Mouse (Mus musculus) ES-CJ7 (cell line): ENCODE measurements around the gene Cavin2.

ENCODE experiments used
- DNase-seq: peaks from one replicate; pipeline ENCODE4 v3.0.0; 2011; ENCODE audit warnings: low read depth, low spot score

The Cavin2 gene

DNA sequence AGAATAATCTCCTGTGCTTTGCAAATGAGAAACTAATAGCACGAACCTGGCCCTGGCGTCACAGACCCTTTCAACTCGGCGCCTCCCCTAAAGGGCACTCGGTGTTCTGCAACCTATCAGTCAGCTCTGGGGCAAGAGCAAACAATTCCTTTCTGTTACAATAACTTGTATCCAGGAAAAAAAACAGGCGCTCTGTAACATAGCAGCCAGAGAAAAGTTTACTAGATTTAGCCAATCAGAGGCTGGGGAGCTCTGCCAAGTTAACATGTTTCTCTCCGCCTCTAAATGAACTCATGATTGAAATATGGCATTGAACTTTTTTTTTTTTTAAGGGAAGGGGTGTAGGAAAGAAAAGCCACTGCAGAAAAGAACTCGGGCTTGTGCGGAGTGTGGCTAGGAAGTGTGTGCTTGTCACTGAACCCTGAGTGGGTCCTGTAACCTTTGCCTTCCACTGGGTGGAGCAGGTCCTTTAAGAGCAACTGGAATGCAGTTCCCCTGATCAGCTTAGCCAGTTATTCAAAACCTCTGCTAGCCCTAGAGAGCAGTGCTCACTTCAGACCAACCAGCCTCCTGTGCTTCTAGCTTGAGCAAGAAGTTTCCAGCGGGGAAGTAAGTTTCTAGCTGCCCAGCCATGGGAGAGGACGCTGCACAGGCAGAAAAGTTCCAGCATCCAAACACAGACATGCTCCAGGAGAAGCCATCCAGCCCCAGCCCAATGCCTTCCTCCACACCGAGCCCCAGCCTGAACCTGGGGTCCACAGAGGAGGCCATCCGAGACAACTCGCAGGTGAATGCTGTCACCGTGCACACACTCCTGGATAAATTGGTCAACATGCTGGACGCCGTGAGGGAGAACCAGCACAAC lies at the start of gene Cavin2:
TSS of gene Cavin2 (plus strand) at position 372 of the 865 bp plus-strand sequence.
- DNase-seq = peak; percentile 40

DNA sequence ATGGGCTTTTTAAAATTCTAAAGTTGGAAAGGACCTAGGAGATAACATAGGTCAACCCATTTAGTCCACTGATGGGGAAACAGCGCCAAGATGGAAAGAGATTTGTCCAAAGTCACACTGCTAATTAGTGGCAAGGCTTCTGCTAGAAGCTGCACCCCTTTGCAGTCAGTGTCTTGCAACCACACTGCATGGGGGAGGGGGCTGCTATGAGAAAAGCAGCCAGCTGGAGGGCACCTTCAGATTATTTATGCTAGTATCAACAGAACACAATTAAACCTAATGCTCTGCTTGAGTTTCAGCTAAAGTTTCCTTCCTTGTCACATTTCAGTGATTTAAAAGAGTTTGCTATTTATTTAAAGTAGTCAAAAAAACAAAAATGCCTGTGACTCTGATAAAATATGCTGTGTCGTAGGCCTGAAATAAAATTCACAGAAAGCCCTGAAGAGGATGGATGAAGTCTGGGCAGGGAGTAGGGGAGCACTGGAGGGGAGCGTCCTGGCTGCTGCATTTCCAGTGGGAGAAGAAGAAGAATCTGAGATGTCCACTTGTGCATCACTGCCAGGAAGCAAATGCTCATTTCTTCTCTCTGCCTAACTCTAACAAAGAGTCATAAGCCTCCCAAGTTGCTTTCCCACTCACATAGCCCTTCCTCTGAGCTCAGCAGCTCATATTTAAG lies 47.5 kb upstream of the Cavin2 start:
- DNase-seq = no peak

DNA sequence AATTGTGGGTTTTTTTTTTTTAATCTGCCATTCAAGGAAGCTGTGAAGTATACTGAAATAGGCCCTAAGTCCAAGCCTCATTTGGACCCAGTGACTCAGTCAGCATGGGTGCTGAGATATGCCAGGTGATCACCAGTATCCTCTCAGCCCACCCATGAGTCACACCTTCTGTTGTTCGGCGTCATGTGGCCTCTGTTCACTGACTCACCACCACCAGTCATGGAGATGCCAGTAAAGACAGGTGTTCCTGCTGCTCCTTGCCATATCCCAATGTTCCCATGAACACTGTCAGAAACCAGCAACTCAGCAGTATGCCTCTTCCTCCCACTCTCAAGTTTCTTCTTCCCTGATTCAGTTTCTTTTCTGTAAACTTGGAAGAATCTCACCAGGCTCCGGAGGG lies 45.6 kb upstream of the Cavin2 start:
- DNase-seq = no peak

DNA sequence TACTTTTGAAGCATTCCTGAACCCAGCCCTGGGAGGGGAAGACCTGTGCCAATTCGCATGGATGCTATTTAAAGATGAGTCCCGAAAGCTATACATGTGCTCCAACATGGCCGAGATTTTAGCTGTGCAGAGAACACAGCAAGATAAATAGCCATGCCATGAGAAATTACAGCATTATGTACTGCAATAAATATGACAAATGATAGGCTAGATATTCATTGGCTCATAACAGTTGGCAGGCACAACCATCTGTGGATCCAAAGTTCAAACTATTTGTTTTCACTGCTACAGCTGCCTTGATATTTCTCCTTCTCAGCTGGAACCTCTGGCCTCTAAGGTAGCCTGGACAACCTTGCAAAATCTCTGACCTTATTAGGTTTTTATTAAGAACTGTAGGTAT lies 45.1 kb upstream of the Cavin2 start:
- DNase-seq = no peak

DNA sequence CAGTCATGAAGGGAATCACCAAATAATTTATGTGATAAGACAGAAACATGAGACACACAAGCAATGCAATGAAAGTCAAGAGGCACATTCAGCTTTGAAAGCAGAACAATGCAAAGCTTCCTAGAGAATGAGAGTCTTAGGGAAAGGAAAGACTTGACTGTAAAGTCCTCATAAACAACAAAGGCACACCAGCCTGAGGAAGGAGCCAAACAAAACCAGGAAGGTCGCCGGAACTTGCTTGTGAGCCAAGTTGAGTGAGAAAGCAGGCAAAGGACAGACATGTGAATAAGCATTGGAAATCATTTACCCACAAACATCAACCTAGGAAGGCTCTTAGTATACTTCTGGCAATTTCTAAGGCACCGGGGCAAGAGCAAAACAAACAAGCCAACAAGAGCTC lies 43.5 kb upstream of the Cavin2 start:
- no peak for DNase-seq

DNA sequence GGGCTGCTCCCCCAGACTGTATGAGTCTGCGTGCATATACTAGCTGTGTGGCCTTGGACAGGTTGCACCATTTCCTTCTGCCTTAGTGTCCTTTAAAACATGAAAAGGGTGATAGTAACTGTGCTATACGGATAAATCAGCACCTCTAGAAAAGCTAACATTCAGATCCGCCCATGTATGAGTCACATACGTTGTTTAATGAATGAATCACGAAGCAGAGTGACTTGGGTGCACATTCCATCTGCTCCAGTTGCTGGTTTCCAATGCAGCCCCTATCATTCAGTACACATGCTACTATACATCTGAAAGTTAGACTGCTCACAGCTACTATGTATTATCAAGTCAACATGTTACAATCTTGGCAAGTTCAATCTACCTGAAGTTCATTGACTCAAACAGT lies 38.6 kb upstream of the Cavin2 start:
- no peak for DNase-seq

DNA sequence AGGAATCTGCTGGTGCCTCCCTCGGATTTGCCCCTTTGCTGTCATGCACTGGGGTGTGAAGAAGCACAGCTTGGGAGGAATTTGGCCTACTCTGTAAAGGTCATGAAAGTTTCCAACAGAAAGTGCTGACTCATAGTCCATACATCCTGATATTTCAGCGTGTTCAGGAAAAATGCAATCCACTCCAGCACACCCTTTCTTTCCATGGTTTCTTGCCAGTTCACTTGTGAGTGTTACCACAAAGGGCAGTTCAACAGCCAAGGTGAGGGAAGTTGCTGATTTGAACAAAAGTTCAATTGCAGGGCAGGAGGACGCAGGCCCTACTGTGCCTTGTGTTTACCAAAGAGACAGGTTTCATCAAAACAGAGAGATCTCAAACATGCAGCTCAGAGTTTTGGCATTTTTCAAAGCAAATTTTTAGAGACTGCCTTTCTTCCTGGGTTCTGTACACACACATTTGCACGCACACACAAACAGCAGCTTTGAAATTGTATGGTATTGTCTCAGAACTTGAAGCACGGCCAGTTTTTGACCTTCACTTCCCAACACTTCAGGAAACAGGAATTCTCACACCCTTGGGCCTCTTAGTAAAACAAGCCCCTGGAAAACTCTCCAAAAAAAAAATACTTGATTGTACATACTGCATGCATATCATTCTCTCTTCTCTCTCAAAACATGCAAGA lies 23.7 kb upstream of the Cavin2 start:
- DNase-seq = peak; percentile 10

DNA sequence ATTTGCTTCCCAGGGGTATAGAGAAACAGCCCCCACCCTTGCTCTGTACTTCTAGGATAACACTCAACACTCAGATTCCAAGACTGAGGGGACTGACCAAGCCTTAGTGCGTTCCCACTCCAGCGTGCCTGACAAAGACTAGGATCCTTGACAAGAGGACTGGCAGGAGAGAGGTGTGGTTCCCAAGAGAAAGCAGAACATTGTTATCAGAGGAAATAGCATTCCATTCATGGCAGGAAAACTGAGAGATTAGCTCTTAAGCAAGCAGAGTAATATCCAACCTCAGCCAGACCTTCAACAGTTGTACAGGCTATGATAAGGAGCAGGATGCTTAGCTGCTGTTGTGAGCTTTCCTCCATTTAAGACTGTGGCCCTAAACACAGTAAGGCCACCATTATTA lies 23.0 kb upstream of the Cavin2 start:
- no peak for DNase-seq

DNA sequence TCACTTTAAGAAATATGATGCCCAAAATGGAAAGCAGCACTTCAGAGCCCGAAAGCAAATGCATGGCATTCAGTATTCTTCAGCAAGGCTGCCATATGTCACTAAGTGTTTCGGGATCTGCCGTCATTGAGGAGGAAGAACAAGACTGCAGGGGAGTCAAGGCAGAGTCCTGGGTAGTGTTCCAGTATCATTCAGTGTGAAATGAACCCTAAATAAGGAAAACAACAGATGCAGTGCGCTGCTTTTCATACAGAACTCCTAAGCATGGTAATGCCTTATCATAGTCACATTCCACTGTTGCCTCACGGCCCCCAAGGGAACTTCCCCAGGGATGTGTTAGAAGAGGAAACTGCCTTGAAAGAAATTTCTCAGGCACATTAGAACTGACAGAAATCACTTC lies 21.8 kb upstream of the Cavin2 start:
- DNase-seq = no peak

DNA sequence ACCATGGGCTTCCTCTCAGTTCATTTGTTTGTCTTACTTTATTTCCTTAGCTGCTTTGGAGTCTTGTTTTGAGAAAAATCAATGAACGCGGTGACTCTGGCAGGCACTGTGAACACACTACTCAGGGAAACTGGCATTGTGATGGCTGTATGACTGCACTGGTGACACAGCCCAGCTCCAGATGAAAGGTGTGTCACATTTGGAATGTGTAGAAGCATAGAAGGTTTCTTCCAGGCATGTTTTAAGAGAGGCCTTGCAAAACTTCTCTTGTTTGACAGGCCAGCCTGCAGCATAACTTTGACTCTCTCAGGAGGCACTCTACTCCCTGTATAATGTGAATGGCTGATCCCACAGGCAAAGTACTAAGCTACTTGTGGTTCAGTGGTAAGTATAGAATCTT lies 20.7 kb upstream of the Cavin2 start:
- DNase-seq = no peak

DNA sequence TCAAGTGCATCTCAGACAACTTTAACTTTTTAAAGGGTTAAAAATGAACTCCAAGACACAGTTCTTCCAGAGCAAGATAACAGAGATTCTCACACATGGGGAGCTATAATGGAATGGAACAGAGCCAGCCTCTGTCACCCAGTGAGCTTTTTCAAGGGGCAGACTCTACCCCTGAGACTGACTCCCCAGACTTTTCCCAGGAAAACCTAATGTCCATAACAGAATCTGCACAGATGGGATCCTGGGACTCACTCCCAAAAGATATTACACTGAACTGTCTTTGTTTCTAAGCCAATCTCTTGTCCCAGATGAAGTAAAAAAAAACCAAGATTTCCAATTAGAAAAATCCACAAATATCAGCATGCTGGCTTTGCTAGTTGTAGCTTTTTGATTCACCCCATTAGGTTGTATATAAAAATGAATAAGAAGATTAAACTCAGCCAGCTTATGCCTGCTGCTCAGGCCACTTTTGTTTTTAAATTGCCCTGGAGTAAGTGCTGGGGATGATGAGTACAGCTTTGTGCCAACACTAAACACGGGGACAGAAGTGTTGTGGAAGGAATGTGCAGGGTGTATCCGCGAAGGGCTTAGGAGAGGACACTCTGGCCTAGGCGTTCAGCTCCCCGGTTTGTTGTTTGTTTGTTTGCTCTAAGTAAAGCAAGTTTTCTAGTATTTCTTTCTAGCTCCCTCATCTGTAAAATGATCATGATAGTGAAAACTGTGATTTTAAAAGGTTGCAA lies 18.6 kb upstream of the Cavin2 start:
- no peak for DNase-seq

DNA sequence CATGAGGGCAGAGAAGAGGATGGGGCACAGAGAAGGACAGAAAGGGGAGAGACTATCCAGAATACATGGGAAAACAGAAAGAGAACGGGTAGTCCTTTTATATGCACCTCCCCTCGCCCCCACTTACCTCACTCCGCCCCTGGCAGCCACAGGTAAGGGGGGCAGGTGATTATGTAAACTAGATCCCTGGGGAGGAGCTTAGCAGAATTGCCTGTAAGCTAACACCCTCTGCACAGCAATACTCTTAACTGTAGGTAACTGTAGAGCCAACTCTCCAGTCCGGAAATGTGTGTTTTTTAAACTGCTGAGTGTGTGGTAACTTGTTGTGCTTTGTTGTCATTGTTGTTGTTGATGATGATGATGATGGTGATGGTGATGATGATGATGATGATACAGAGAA lies 17.1 kb upstream of the Cavin2 start:
- no peak for DNase-seq

DNA sequence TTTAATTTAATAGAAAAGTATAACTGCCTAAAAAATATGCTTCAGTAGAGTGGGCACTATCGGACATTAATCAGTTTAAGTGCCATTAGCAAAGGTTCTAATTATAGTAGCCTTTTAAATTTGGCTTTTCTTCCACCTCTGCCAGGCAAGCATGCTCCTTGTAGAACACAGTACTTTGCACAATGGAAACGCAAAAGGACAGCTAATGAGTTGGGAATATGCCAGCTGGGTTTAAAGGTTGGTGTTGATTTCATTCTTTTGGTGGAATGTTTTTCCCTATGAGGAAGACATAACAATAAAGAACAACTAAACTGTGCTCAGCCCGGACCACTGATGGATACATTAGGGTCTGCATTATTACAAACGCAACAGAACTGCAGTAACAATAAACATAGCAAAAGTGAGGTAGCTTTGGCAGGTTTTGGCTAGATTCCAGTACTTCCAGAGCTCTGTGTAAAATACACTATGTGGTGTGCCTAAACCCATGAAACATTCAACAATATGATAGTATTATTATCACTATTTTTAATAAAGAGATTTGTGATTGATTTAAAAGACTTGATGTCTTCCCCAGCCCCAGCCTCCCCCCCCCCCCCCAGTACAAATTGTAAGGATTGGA lies 16.2 kb upstream of the Cavin2 start:
- DNase-seq = no peak

DNA sequence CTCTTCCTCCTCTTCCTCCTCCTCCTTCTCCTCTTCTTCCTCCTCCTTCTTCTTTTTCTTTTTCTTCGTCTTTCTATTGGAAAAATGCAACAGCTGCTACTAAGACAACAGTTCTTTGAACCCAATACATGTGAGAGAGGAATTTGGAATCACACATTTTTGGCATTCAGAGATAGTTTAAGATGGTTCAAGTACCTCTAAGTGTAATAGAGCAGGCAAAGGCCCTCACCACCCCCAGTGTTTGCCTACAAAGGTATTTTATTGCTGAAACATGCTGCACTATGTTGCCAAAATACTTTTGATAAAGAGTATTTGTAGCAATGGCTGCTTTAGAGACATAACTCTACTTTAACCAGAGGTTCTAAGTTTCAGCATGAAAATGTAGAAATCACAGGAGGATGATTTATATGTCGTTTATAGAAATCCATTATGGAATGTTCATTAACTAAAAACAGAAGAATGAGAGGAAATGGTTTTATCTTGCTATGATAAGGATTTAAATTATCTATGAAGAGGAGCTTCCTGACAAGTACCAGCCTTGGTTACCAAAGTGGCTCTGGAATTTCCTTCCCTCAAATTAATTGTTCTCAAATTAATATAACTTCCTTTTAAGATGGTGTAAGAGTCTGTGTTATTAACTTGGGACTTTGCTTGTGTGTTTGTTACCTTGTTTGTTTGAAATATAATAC lies 10.9 kb upstream of the Cavin2 start:
- DNase-seq = no peak

DNA sequence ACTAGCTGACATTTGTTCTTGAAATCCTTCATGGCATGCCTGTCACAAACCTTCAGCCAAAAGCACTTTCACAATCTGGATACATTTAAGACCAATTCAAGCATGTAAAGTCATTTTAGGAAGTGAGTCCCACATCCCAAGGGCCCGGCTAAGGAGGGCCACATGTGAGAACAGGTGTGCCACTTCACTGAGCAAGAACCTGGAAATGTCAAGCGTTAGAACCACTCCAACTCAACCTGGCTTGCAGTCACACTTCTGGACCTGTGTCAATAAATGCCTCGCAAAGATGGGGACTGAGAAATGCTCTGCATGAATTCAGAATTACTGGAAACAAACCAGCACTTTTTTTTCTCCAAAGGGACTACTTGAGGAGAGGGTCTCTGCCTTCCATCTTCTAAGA lies 725 bp upstream of the Cavin2 start:
- DNase-seq = no peak

DNA sequence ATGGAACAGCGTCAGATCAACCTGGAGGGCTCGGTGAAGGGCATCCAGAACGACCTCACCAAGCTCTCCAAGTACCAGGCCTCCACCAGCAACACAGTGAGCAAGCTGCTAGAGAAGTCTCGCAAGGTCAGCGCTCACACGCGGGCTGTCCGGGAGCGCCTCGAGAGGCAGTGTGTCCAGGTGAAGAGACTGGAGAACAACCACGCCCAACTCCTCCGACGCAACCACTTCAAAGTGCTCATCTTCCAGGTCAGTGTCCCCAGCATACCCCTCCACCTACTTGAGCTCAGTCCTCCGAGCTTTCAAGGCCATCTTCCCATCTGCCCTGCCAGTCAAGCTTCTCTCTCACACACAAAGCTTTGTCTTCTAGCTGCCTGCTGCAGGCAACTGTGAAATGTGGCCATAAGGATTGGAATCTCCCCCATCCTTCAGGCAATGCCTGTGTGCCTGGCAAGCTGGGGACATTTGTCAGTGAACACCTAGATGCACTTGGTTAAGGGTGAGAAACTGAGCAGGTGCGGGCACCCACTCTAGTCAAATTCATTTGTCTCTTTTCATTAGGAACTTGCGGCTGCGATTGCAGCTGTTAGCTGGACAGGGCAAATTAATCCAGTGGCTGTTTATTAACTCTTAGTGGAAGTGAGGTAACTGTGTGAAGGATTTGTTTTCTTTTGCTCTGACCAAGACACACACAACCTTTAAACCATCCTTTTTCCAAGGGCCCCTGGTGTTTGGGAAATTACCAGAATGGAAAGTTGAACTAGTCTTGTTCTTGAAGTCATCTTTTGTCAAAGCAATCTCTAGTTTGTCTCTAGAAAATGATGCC lies 907 bp downstream of the Cavin2 start:
- DNase-seq = peak; percentile 4

DNA sequence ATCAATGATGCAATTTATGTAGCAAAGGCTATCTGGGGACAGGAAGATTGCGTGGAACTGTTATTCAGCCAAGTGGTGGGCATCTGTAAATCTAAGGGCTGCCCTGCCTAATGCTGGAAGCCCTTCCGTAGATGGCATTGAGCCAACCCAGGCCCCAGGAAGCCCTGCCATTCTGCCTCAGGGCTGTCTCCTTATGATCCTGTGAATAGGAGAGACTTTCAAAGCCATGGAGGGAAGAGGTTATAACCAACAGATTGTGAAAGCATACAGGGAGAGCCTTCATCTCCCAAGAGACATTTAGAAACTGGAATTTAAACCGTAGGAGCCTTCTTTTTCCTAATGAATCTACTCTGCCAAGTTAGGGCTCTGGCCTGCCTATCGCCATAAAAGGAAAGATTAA lies 1.7 kb downstream of the Cavin2 start:
- no peak for DNase-seq

DNA sequence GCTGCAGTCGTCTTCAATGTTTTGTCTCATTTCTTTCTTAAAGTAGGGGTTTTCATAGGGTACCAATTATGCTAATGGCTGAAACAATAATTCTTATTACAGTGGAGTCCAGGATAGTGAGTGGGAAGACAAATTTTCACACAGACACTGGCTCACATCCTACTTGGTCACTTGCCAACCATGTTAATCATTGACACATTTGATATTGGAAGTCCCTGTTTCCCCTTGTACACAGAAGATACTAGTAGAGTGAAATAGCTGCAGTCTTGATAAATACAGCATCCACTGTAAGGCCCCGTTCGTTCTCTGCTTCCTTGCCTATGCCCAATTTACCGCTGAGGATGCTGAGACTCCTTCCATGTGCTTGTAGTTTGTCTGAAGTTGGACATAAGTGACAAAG lies 3.4 kb downstream of the Cavin2 start:
- no peak for DNase-seq

DNA sequence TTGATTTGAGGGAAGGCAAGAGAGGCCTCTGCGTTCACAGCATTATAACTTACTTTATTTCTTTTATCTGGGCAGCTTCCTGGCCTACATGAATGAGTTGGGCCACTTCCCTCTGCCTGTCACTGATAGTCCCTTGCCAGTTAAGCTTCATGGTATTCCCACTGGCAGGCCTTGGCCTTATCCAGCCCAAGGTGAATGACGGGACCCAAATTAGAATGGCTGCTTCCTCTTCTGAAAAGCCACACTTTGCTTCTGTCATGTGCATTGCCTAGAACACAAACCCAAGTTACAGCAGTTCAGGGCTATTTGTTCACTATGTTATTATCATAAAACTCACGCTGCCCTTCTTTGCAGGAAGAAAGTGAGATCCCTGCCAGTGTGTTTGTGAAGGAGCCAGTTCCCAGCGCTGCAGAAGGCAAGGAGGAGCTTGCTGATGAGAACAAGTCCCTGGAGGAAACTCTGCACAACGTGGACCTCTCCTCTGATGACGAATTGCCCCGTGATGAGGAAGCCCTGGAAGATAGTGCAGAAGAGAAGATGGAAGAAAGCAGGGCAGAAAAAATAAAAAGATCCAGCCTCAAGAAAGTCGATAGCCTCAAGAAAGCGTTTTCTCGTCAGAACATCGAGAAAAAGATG lies 11.5 kb downstream of the Cavin2 start:
- no peak for DNase-seq

DNA sequence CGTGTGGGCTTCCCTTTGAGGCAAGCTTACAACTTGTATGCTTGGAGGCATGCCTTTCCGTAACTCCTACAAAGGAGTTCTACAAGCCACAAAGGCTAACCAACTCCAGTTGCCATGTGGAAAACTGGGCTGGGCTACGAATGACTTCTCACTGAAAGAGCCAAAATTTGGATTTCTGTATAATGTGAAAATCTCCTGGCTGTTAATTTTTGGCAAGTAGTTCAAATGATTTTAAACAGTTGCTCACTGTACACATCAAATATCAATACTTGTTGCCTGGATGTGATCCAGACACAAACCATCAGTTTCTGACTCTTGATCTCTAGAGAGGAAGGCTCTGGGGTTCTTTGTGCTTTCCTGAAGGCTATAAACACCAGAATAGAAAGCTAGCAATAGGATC lies 18.1 kb downstream of the Cavin2 start:
- DNase-seq = no peak
